Mouse (Mus musculus) lung, postnatal 4 days (tissue): Measurements from ENCODE around the gene Rhd.
"Not testable (repeated sequence)": the region's sequence is repeated elsewhere in the genome, so short reads cannot be mapped to it uniquely, and the experiment has no call there.

Experiments used
- DNase-seq, 2 experiments: peaks; one replicate each; pipeline ENCODE4 v3.0.0; 2021

The Rhd gene

GRCm38 (mm10) chr4:134863937-134864729 lies at the start of gene Rhd:
TSS of gene Rhd (plus strand) at chr4:134864536.
- DNase-seq: no peak

DNA sequence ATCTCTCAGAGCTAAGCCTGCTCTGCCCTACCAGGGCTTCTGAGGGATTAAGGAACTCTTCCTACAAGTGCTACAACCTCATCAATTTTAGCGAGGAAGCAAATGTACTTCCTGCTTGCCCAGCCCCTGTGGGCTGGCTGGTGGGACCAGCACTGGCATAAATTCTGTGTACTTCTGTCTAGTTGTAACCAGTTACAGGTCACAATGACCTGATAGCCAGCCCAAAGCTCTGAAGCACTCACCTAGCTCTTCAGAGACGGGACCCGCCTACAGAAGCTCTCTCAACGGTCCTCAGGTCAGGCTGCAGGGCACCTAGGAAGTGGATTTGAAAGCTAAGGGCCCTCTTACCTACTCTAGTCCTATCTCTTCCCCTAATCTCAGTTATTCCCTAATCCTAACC lies 46.6 kb upstream of the Rhd start:
- no peak for DNase-seq

GRCm38 (mm10) chr4:134821061-134821460 lies 43.3 kb upstream of the Rhd start:
- no peak for DNase-seq

DNA sequence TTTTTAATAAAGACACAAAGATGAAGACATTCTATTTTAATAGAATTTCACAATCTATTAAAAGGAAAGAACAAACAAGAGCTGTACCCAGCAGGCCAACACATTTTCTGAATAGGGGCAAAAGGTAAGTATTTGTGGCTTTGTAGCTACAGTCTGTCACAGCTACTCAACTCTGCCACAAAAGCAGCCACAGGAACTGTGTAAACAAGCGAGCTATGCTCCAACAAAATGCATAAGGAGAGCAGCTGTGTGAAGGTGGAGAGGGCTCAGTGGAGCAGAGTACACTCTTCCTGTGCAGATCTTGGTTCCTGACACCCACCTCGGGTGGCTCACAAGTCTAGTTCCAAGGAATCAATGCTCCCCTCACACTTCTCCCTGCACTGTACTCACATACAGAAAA lies 40.8 kb upstream of the Rhd start:
- no peak for DNase-seq

DNA sequence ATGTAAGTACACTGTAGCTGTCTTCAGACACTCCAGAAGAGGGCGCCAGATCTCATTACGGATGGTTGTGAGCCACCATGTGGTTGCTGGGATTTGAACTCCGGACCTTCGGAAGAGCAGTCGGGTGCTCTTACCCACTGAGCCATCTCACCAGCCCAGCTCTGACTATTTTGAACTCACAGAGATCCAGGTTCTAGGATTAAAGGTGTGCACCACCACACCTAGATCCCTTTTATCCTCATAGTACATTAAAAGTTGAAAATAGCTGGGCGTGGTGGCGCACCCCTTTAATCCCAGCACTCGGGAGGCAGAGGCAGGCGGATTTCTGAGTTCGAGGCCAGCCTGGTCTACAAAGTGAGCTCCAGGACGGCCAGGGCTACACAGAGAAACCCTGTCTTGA lies 38.5 kb upstream of the Rhd start:
- not testable (repeated sequence) for DNase-seq

GRCm38 (mm10) chr4:134826348-134826747 lies 38.0 kb upstream of the Rhd start:
- DNase-seq: no peak

DNA sequence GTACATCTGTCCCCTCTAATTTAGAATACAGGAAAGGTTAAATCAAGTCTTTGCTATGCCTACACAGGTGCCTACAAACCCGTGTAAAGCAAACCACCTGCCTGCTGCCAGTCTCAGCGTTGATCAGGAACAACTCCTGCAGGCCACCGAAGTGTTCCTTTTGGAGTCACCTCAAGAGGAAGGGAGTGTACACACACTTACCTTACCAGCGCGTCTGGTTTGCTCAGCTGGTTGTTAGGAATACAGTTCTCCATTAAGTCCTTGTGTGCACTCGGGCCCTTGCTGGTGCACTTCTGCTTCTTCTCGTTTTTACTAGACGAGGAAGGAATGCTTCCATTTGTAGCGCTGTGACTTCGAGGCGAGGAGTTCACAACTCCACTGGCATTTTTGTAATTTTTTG lies 36.5 kb upstream of the Rhd start:
- DNase-seq: peak; percentile 20 to 46

DNA sequence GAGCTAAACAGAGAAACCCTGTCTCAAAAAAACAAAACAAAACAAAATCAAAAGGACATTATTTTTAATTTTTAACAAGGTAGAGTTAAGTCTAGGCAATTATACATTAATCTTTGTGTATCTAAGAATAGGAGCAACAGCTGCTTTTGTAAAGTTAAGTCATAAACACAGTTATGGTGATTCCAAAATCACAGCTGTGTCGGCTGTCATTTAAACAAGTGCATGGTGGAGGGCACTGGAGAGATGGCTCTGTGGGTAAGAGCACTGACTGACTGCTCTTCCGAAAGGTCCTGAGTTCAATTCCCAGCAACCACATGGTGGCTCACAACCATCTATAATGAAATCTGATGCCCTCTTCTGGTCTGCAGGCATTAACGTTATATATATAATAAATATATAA lies 32.4 kb upstream of the Rhd start:
- no peak for DNase-seq

GRCm38 (mm10) chr4:134835486-134835885 lies 28.9 kb upstream of the Rhd start:
- DNase-seq: no peak

- DNase-seq: no peak
Measured at GRCm38 (mm10) chr4:134838221-134838620, 26.1 kb upstream of the Rhd start.

GRCm38 (mm10) chr4:134838706-134839105 lies 25.6 kb upstream of the Rhd start:
- not testable (repeated sequence) for DNase-seq

DNA sequence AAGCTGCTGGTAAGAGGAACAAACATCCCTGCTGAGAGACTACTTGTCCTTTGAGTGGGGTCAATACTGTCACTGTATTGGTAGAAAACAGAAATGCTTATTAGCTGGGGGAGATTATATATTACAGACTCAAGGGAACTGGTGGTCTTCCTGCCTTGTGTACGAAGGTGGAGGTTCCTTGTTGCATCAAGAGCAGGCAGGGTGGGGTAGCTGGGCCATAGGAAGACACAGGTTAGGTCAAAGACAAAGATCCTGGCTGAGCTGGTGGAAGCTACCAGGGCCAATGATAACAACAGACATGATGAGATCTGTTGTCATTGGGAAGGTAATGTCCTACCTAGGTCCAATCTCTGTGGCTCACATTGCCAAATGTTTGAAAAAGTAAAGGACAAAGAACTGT lies 24.1 kb upstream of the Rhd start:
- DNase-seq: no peak

DNA sequence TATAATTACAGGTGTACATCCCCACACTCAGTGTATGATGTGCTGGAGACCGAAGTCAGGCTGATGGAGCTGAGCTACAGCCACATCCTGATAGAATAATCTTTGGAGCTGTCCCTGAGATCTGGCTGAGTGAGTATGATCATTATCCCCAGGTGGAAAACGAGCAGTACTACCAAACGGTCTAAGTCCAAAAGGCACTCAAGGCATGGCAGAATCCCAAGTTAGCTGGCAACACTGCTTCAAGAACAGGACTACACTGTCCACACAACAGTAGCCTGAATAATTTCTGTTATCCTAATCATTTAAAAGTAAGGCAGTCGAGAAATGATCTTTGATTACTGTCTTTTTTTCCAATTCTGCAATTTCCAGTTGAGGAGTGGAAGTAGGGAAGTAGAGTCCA lies 20.8 kb upstream of the Rhd start:
- no peak for DNase-seq

DNA sequence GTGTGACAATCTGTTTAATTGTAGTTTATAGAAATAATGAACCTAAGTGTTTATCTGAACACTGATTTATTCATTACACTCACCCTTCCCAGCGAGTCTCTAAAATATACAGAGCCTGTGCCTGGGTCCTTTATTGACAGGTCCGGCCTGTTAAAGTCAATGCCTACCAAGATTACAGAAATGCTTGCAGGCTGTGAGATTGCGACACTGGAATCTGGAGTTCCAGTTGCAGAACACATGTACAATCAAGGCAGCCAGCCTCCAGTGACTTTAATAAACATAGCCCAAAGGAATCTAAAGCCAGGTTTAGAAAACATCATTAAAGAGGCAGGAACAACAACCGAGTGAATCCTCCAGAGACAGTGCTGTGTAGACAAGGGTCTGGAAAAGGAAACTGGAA lies 16.7 kb upstream of the Rhd start:
- peak in 1 of 2 experiments; percentile 21 for DNase-seq

DNA sequence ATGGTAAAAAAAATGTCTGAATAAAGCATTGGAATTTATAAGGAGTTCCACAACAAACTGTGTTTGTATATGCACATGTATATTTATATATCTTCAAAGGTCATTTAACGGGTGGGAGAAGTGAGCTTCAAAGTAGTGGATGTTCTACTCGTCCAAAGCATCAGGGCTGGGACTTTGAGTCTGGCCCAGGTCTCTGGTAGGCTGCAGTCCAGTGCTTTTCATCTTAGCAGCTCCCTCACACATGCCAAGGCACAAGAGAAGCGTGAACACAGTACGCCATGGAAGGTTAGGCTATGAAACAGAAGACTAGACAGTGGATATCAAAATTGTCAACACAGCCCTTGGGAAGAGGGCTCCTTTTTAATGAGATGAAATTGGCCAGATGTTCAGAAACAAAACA lies 13.8 kb upstream of the Rhd start:
- no peak for DNase-seq

GRCm38 (mm10) chr4:134851236-134851635 lies 13.1 kb upstream of the Rhd start:
- DNase-seq: no peak

GRCm38 (mm10) chr4:134851876-134852275 lies 12.5 kb upstream of the Rhd start:
- DNase-seq: no peak

- DNase-seq: peak; percentile 64 to 74
Measured at GRCm38 (mm10) chr4:134852438-134853255, 11.7 kb upstream of the Rhd start.

DNA sequence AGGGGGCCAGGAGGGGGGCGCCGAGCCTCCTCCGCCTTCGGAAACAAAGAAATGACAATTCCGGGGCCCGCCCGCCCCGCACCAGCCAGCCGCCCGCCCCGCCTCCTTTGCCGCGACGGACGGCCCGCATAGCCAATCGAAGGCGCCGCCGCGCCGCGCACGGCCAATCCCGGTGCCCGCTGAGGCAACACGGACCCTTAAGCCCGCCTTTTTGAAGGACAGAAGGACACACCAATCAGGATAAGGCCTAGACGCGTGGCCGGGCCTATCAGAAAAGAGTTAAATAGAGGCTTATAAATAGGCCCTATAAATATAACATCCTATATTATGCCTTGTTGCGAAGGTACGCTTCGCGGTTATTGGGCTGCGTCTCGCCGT lies 11.1 kb upstream of the Rhd start, which contains the start of gene Maco1:
Maco1 (minus strand) TSS at position 87 of the 378 bp plus-strand sequence.
- DNase-seq: peak; percentile 99 to 100

DNA sequence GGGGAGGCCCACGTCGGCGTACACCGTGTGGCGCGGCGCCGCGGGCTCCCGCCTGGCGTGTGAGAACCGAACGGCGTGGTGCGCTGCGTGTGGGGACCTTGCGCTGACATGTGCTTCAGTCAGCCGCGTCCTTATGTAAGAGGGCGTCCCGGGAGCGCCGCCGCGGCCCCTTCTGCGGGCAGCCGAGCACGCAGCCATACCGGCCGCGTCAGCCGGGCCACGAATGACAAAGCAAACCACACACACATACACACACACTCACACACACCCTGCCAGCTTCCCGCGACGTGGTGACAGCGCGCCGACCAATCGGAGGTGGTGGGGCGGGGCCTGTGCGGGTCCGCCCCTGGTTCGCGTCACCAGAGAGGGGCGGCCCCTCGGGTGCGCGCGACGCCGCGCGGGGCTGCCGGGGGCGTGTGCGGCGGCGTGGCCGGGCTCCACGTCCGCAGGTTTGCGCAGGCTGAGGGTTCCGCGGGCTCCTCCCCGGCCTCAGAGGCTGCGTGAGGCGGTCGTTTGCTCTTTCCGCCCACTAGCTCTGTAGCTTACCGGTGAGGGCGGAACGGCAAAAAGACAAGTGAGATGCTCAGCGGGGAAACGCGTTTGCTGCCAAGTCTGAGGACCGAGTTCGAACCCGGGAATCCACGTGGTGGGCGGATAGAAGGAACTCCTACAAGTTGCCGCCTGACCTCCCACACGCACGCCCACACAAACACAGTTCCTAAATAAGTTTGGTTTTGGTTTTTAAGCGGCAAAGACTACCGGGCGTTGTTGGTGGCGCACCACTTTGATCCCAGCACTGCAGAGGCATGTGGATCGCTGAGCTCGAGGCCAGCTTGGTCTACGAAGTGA lies 10.5 kb upstream of the Rhd start:
- peak; percentile 95 to 96 for DNase-seq

- no peak for DNase-seq
Measured at GRCm38 (mm10) chr4:134855371-134855770, 9.0 kb upstream of the Rhd start.

DNA sequence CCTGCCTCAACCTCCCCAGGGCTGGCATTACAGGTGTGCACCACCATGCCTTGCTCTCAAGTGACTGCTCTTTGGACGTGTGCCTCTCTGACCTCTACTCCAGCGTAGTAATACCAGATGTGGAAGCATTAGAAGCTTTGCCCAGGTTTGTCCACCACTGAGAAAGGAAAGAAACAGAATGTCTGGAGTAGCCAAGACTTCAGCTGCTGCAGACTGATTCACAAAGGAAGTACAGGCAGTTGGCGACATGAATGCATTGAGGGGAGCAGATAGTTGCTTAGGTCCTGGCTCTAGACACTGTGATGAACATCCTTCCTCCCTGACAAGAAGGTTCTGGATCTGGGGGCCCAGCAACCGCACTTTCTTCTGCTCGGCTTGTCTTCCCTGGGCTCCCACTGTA lies 8.3 kb upstream of the Rhd start:
- no peak for DNase-seq

DNA sequence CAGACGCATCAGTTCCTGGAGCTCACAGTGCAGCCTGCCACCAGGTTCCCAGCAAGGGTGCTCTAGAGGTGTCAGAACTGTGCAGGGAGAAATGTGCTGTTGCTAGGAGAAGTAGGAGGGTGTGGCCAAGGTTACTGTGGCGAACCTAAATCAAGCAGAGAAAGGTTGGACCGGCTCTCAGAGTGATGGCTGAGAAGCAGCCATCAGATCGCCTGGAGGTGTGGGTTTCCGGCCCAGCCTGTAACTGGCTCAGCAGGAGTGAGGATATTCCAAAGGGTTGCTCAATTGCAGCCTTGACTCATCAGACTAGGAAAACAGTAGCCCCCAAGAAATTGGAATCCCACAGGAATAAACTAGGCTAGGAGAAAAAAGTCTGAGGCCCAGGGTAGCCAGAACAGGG lies 7.8 kb upstream of the Rhd start:
- no peak for DNase-seq
